Mouse (Mus musculus) monocyte, adult 2 months (primary cell): ENCODE measurements around the gene Ctsh.

Experiments
- DNase-seq, 2 experiments: peaks; one replicate each; pipeline ENCODE4 v3.0.0; 2022; ENCODE audit warnings: low spot score in 2 of 2, low read depth in 1 of 2

The Ctsh gene

DNA sequence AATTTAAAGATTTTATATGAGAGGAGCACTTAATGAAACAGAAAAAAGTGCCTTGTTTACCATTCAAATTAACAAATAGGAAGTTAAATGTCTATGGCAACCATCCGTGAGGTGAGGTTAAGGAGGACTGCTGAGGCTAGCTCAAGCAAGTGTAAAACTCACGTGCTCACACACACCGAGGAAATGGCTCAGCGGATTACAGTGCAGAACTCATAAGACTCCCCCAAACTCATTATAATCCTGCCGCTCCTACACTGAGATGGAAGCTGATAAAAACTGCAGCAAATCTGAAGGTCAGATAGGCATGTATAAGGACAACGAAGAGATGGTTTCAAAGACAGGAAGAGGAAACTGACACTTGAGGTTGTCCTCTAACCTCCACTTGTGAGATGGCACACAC is 55.4 kb downstream of the Ctsh start:
- no peak for DNase-seq

GRCm38 (mm10) chr9:90113151-90113550 is 59.2 kb downstream of the Ctsh start:
- no peak for DNase-seq

DNA sequence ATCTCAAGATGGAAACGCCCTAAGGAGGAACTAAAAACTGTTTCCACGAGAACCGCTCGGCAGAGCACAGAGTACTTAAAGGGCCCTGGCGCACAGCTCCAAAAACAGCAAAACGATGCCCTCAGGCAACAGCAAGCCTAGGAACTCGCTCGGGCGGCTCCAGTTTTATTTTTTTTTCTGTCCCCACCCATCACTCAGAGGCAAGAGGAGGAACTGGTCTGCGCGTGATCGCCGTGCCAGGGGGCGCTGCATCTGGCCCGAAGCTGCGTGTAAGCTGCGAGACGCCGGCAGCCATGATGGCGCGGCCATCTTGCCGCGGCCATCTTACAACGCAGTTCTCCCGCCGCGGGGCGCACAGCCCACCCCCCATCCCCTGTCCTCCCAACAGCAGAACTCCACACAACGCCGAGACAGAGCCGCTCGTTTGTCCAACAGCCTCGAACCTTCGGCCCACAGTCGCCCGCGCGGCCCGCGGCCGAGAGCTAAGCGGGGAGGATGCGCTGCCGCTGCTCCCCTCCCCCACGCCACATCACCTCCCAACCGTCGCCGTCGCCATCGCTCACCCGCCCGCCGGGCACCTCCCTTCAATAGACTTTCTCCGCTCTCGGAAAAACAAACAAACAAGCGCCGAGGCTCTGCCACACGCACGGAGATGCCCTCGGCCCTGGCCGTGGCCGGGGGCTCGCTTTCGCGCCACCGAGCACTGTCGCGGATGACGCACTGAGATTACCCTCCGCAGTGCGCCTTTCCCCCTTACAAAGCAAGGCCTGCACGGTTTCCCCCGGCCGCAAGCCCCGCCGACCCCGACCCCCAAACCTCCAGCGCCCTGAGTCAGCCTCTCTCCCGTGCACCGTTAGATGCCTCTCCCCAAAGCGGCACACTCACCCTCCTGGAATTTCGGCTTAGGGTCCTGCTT is 60.0 kb downstream of the Ctsh start:
- peak; percentile 85 to 90 for DNase-seq

DNA sequence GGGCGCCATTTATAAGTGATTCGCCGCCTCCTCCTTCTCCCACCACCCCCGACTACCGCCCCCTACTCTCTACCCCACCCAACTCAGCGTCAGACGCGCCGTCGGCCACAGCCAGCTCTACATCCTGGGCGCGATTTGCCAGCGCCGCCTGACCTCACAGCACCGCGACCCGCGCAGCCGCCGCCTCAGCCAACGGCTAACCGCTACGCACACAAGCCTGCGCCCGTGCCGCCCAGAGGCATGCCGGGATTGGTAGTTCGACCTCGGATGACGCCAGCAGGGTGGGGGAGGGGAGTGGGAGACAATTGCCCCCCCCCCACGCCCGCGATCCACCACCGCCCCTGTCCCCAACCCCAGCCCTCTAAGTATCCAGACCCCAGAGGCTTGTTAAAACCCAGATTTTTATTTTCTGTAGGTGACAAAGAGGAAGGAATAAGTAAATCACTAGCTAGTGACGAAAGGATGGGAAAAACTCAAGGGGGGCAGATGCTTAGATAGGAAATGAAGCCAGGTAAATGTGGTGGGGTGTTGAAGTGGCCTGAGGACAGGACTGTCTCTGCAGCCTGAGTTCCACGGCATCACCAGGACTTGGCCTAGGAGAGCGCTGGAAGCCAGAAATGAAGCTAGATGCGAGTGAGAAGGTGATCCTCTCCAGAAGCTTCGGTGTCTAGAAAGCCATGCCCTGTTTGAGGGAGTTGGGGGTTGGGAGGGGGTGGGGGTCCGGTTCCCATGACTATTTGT is 60.8 kb downstream of the Ctsh start, which contains the start of gene Morf4l1:
Gene Morf4l1 (minus strand): TSS at position 208 of the 741 bp plus-strand sequence.
- DNase-seq = peak; percentile 89 to 92

- no peak for DNase-seq
Observed at GRCm38 (mm10) chr9:90115308-90115700, 61.4 kb downstream of the Ctsh start.

GRCm38 (mm10) chr9:90117234-90117633 is 63.3 kb downstream of the Ctsh start:
- DNase-seq = no peak

GRCm38 (mm10) chr9:90122246-90122740 is 68.3 kb downstream of the Ctsh start:
- DNase-seq = no peak

DNA sequence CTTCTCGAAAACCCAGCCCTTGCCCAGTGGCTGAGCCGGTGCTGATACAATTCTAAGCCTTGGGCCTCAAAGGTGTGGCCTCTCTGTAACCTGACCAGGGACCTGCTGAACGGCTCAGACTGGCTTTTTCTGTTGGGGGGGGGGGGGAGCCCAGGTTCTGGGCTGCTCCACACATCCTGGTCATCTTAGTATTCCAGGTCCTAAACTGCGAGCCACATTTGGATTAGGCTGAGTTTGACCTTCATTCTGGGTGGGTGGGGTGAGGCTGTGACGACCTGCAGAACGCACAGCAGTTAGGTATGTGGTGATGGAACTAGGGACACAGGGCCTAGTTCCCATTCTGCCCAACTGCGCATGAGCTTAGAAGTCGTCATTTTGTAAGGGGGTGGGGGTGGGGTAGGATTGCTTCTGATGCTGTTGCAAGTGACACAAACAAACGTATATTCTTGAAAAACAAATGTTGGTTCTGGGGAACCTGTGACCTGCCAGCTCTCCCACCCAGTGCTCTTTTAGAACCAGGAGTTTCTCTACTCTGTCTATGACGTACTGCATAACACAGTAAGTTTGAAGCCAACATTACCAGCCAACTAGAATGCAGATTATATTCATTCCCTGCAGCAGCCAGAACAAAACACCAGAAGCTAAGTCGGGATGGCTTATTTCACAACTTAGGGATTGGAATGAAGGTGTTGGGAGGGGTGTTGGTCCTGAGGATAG is 70.4 kb downstream of the Ctsh start:
- DNase-seq = no peak

- no peak for DNase-seq
Observed at GRCm38 (mm10) chr9:90124873-90125245, 70.9 kb downstream of the Ctsh start.
